Mouse (Mus musculus) midbrain, embryonic 12.5 days (tissue): ENCODE measurements around the gene Alyref. TPM values are rescaled to one million over a fixed set of nuclear protein-coding genes. Genes with fewer than 3 reads are reported as not detected.
A peak's percentile ranks its signal among the peaks of the same experiment; 100 is the strongest.

ENCODE experiments used
- ATAC-seq: fragments of 200-750 bp; cut with Nextera tagmentation; 2 replicates; pipeline ENCODE4 v1.8.0; 2017; ENCODE audit warnings: low read depth, moderate TSS enrichment, moderate library complexity; ENCODE audit not compliant: low FRiP score
- H3K27ac ChIP-seq: fragments of 300-500 bp; sonication (generic); replicated peaks from 2 replicates; pipeline ENCODE4 v1.5.1; 2016; ENCODE audit warnings: mild to moderate bottlenecking
- H3K27me3 ChIP-seq: fragments of 300-500 bp; sonication (generic); 2 replicates; pipeline ENCODE4 v1.6.1; 2016; ENCODE audit warnings: mild to moderate bottlenecking
- H3K36me3 ChIP-seq: fragments of 300-500 bp; sonication (generic); 2 replicates; pipeline ENCODE4 v1.6.1; 2016
- H3K4me1 ChIP-seq: fragments of 300-500 bp; sonication (generic); 2 replicates; pipeline ENCODE4 v1.6.1; 2016
- H3K4me2 ChIP-seq: fragments of 300-500 bp; sonication (generic); replicated peaks from 2 replicates; pipeline ENCODE4 v1.6.1; 2016; ENCODE audit warnings: mild to moderate bottlenecking, moderate library complexity
- H3K4me3 ChIP-seq: fragments of 300-500 bp; sonication (generic); 2 replicates; pipeline ENCODE4 v1.5.1; 2016; ENCODE audit warnings: mild to moderate bottlenecking
- H3K9ac ChIP-seq: fragments of 300-500 bp; sonication (generic); replicated peaks from 2 replicates; pipeline ENCODE4 v1.6.1; 2016; ENCODE audit warnings: mild to moderate bottlenecking, moderate library complexity
- H3K9me3 ChIP-seq: fragments of 300-500 bp; sonication (generic); 2 replicates; pipeline ENCODE4 v1.6.1; 2016; ENCODE audit warnings: mild to moderate bottlenecking
- WGBS: fragments of 180-500 bp; shearing (Covaris S2); methylation state at CpG from one replicate; pipeline ENCODE4 v1.1.7; 2016; 5-methylcytosine and 5-hydroxymethylcytosine counted together
- polyA plus RNA-seq: library from polyadenylated mRNA; unstranded; fragments of >200 nt; fragmentation: Nextera tagmentation; extraction: Ambion mirVana; gene quantifications from 2 replicates; pipeline ENCODE4 v1.2.1, GENCODE M21; 2016

The Alyref gene
- polyA plus RNA-seq, 1 experiment from 2014 or later = 655 TPM

DNA sequence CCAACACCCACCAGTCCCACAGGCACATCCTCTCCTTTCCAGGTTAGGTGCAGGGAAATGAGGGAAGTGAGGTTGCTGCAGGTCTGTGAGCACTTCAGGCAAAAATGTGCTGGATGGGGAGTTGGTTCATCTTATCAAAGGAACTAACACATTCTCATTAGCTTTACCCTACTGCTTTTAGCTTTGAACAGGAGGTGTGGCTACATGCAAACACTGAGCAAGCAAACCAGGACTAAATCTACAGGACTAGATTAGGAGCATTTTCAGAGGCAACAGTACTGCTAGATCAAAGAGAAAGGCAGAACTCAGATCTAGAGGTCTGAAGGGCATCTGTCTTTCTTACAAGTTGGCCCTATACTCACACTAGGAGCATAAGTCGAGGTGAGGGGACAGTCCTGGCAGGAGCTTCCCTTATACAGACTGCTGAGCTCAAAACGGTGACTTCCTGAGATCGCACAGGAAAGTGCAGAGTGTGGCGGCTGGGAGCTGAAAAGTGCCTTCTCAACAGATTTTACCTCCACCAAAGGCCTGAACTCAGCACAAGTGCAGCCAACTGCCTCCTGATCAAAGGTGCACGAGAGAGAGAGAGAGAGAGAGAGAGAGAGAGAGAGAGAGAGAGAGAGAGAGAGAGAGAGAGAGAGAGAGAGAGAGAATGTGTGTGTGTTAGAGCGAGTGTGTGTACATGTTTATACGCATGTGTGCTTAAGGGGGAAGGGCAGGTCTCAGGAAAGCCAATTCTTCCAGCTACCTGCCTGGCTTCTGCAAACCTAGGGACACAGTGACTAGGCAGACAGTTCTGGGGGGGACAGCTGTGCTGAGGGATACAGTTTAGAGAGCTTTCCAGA, 32.9 kb upstream of the Alyref start:
- Histone ChIP-seq H3K4me2 (peak overlapping the region; percentile 96), H3K9ac (peak overlapping the region; percentile 46), H3K27ac (peak overlapping the region; percentile 10; the same call in 1 of the 2 replicates), H3K36me3 (peaks cover 20% of the 10 kb centered on the region), H3K9me3 (no peaks in the 10 kb centered on the region), H3K4me3 (peak overlapping the region; percentile 97; the same call in 1 of the 2 replicates), H3K27me3 (no peaks in the 10 kb centered on the region), H3K4me1 (peaks cover 35% of the 10 kb centered on the region)
- no peak for ATAC-seq
- WGBS = 42% methylated on average over 7 of the region's 7 CpGs

DNA sequence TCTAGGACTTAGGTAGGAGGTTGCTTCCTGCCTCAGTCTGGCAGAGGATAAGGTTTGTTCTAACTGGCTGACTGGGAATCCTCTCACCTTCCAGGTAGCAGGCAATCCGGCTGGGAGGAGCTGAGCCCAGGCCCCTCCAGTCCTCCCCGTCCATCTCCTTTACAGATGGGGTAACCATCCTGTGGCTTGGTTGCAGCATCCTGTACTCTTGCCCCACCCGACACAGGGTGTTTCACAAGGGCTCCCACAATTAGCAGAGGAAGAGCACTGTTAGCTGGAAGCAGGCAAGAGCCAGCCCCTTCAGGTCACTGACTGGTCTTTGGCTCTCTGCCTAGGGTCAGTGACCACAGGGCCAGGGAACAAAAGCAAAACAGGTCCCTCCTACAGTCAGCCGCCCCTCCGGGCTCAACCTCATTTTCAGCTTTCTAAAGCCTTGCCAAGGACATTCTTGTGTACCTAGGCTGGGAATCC, 32.3 kb upstream of the Alyref start:
- WGBS = 31% methylated on average over 5 of the region's 5 CpGs
- no peak overlapping the region for H3K4me3 ChIP-seq
- H3K4me1 ChIP-seq = peaks cover 39% of the 10 kb centered on the region

DNA sequence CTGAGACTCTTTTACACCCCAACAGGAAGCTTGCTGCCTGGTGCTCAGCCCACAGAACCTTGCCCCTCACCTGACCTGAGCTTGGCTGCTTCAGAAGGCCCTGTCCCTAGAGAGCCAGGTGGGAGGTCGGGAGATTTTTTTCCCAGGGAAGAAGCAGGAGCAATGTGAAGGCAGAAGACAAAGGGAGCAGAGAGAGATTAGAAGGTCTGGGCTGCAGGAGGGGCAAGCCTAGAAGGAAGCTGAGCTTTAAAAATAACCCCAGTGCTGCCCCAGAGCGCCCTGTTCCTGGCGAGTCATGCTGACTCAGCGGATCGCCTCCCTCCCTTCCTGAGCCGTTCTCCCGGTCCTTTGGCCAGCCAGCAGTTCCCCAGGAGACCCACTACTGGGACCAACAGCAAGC, 31.7 kb upstream of the Alyref start:
- peak overlapping the region; percentile 17; the same call in 1 of the 2 replicates for H3K4me2 ChIP-seq
- 28% methylated on average over 7 of the region's 7 CpGs for WGBS
- no peaks in the 10 kb centered on the region for H3K9me3 ChIP-seq
- ATAC-seq = no peak
- H3K27ac ChIP-seq = no peak overlapping the region
- H3K9ac ChIP-seq = peak overlapping the region; percentile 46; the same call in 1 of the 2 replicates
- peaks cover 20% of the 10 kb centered on the region for H3K36me3 ChIP-seq
- 0 out of 2 replicates have a peak overlapping the region, but pooled peaks have one; percentile 4 for H3K4me3 ChIP-seq
- peaks cover 43% of the 10 kb centered on the region for H3K4me1 ChIP-seq
- no peaks in the 10 kb centered on the region for H3K27me3 ChIP-seq

More for the DNA sequence above, 32.3 kb upstream of the Alyref start:
- H3K4me2 ChIP-seq = no peak overlapping the region
- no peaks in the 10 kb centered on the region for H3K9me3 ChIP-seq
- H3K27me3 ChIP-seq = no peaks in the 10 kb centered on the region
- peak overlapping the region; percentile 10; the same call in 1 of the 2 replicates for H3K27ac ChIP-seq
- peaks cover 20% of the 10 kb centered on the region for H3K36me3 ChIP-seq
- peak overlapping the region; percentile 46 for H3K9ac ChIP-seq
- no peak for ATAC-seq

DNA sequence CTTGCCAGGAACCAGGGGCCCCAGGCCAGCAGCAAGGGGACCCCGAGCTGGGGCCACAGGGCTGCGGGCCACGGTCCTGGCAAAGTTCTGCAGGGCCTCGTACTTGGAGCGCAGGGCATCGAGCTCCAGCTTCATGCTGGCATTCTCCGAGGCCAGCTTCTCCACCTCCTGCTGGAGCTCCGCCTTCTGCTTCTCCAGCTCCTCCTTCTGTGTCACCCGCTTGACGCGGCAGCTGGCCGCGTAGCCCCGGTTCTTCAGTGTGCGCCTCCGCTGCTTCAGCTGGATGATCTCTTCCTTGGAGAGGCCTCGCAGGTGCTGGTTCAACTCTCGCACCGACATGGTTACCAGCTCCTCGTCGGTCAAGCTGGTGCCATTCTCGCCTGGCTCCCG, 31.2 kb upstream of the Alyref start:
- Histone ChIP-seq H3K27me3 (no peaks in the 10 kb centered on the region), H3K27ac (no peak overlapping the region), H3K36me3 (peaks cover 20% of the 10 kb centered on the region), H3K9ac (peak overlapping the region; percentile 46), H3K4me3 (0 out of 2 replicates have a peak overlapping the region, but pooled peaks have one; percentile 4), H3K9me3 (no peaks in the 10 kb centered on the region), H3K4me1 (peaks cover 43% of the 10 kb centered on the region), H3K4me2 (no peak overlapping the region)
- 79% methylated on average over 23 of the region's 23 CpGs for WGBS
- ATAC-seq = no peak

DNA sequence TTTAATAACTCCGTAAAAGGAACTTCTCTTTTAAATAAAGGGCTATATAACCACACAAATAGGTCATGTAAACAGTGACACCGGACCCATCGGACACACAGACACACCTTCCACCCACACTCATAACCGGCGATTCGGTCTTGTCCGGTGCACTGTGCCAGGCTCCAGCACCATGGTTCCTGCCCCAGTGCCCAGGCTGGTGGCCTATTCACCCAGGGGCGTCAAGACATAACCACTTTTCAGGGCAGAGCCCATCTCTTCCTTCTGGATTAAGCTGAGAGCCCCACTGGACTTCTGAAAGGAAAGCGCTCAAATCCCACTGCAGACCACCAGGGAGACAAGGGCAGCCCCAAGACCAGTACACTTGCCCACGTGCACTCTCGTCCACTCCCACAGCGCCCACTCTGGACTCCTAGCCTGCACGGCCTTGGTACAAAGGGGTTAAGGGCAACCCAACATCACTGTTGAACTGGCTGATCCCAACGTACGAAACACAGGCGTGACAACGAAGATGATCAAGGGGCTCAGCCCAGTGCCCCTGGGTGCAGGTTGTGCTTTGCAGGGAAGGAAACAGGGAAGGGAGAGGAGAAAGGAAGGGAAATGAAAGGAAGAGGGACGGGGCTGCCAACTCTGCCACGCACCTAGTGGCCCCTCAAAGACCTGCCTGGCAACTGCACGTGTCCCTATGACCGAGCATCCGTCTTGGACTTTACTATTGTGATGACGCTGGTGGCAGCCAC, 30.6 kb upstream of the Alyref start:
- Histone ChIP-seq H3K4me3 (no peak overlapping the region), H3K9me3 (no peaks in the 10 kb centered on the region), H3K27me3 (no peaks in the 10 kb centered on the region), H3K9ac (no peak overlapping the region), H3K27ac (no peak overlapping the region), H3K4me2 (no peak overlapping the region), H3K36me3 (peaks cover 20% of the 10 kb centered on the region), H3K4me1 (peaks cover 49% of the 10 kb centered on the region)
- WGBS = 95% methylated on average over 23 of the region's 23 CpGs
- ATAC-seq = no peak

DNA sequence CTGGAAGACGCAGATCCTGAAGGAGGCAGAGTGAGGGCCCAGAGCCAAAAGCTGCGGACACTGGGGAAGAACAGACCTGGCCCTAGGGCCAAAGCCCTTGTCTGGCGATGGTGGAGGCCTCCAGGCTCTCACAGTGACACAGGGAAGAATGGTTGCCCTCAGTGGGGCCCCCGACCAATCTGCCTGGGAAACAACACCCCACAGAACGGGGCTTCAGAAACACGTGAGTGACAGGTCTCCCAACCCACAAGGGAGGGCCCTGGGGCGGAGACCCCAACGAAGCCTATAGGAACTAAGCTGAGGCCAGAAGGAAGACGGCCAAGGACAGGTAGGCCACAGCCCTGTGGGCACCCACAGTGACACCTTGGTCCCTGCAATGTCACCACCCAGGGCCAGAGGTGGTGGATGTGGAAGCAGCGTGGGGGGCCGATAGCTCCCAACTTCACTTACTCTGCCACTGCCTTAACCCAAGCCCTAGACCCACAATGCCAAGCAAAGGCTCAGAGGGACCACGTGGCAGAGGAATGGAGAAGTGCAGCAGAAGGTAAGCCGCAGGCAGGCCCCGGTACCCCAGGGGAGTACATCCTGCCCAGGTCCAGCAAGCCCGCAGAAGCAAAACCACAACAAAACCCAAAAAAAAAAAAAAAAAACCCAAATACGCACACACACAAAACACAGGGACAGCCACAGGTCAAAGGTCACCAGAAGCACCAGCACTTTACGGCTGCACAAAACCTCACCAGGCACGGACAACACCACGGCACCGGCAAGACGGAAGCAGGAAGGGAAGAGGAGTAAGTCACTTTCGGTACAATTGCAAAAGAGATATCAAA, 29.5 kb upstream of the Alyref start:
- H3K4me2 ChIP-seq = no peak overlapping the region
- no peak for ATAC-seq
- no peak overlapping the region for H3K27ac ChIP-seq
- no peaks in the 10 kb centered on the region for H3K9me3 ChIP-seq
- no peak overlapping the region for H3K9ac ChIP-seq
- H3K4me1 ChIP-seq = peaks cover 54% of the 10 kb centered on the region
- H3K27me3 ChIP-seq = no peaks in the 10 kb centered on the region
- 85% methylated on average over 22 of the region's 22 CpGs for WGBS
- peaks cover 20% of the 10 kb centered on the region for H3K36me3 ChIP-seq
- H3K4me3 ChIP-seq = no peak overlapping the region

DNA sequence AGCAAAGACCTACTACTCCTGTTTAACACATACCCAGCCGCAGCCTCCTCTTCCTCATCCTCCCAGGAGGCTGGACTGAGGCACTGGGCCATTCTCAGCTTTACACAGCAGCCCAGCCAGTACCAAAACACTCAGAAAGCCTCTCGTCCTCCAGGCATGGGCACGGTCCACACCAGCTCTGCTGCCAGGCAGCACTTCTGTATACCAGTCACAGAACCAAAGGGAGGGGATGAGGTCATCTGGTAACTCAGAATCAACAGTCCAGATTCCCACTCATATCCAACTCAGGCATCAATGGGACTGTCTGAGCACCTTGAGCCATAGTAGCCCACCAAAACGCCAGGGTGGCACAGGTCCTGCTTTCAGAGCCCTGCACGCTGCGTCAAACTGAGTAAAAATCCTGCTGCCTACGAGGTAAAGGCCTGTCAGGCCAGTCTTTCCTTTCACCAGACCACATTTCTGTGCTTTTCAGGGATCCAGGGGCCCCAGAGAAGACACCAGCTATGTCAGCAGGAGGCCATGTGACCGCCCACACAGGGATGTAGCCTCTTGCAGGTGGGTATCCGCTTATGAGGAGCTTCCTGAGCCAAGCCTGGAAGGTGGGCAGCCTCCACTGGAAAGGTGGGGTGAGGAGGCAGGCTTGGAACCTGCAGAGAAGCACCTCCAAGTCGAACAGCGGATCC, 28.8 kb upstream of the Alyref start:
- H3K9me3 ChIP-seq = no peaks in the 10 kb centered on the region
- no peak overlapping the region for H3K4me3 ChIP-seq
- no peaks in the 10 kb centered on the region for H3K27me3 ChIP-seq
- no peak for ATAC-seq
- H3K27ac ChIP-seq = no peak overlapping the region
- no peak overlapping the region for H3K9ac ChIP-seq
- 94% methylated on average over 11 of the region's 11 CpGs for WGBS
- H3K36me3 ChIP-seq = peaks cover 25% of the 10 kb centered on the region
- H3K4me1 ChIP-seq = peaks cover 47% of the 10 kb centered on the region
- no peak overlapping the region for H3K4me2 ChIP-seq

DNA sequence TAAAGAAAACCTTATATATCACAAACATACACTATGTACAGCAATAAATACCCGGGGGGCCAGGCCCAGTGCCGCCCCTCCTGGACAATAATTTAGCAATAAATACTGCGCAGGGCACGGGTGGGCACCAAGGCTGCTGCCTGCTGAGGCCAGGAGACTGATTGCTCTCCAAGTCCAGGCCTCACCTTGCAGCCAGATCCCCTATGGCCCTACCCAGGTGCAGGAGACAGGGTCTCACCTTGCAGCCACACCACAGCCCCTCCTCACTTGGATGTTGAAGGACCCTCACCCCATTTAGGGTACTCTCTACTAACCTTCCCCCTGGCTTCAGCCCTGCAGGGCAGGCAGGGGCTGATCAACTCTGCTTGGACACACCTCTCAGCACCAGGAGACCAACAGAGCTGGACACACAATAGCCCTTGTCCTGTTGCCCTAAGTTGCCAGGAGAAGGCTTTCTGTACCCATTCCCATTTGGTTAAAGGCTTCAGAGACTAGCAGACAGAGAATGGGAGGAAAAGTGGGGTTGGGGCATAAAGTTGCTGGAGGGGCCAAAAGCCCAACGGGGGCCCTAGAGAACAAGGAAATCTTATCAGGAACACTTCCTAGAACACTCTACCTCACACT, 27.1 kb upstream of the Alyref start, which contains the start of gene Sirt7:
Sirt7 (minus strand) TSS at position 89 of the 624 bp plus-strand sequence.
- Histone ChIP-seq H3K27ac (peak within 1 kb of the TSS; percentile 78), H3K4me3 (peak within 1 kb of the TSS; percentile 99), H3K4me1 (peaks cover 30% of the 10 kb centered on the region), H3K9me3 (no peaks in the 10 kb centered on the region), H3K27me3 (no peaks in the 10 kb centered on the region), H3K9ac (peak within 1 kb of the TSS; percentile 84), H3K36me3 (peaks cover 40% of the 10 kb centered on the region), H3K4me2 (peak within 1 kb of the TSS; percentile 100)
- peak; percentile 68 for ATAC-seq
- 27% methylated on average over 5 of the region's 5 CpGs for WGBS

DNA sequence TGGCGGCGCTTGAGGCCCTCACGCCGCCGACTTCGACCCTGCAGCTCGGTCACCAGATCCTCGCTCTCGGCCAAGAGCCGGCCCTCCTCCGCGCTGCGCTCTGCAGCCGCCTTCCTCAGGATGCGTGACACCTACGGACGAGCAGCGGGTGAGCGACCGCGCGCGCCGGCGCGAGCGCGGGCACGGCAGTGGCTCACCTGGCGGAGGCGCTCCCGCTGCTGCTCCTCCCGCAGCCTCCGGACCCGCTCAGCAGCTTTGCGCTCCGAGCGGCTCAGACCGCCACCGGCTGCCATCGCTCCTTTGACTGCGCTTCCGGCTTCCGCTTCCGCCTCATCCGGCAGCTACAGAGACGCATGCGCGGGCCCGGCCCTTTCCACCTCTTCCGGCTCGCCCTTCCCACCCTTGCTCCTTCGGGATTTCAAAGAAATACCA, 26.5 kb upstream of the Alyref start:
- Histone ChIP-seq H3K4me1 (peaks cover 25% of the 10 kb centered on the region), H3K4me2 (peak overlapping the region; percentile 100), H3K36me3 (peaks cover 46% of the 10 kb centered on the region), H3K9me3 (no peaks in the 10 kb centered on the region), H3K9ac (peak overlapping the region; percentile 84), H3K27me3 (no peaks in the 10 kb centered on the region), H3K27ac (peak overlapping the region; percentile 78), H3K4me3 (peak overlapping the region; percentile 99)
- under 1% methylated on average over 52 of the region's 53 CpGs for WGBS
- peak; percentile 81 for ATAC-seq

DNA sequence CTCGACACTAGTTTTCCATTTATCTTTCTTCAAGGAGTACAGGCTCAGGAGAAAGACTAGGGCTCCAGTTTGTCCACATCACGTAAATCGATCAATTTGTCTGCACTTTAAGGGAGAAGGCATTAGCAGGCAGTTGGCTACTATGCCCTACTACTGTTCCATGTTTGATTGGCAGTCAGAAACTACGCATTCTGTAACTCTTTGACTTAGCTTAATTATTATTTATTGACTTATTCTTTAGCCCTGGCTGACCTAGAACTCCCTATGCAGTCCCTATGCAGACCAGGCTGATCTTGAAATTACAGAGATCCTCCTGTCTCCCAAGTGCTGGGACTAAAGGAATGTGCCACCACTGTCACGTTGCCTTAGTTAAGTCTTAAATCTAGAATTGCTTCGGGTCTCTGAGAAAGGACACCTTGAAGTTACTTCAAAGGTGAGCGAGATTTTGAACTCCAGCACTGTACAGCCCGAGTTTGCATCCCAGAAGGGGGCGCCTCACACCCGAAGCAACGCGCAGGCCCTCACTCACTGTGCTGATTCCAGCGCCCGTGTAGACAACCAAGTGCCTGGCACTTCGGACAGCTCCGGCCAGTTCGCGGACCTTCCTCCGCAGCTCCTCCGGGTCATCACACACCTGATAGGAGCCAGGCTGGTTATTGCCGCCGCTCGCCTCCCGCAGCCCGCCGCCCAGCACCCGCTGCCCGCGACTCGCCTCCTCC, 26.0 kb upstream of the Alyref start:
- Histone ChIP-seq H3K9ac (peak overlapping the region; percentile 84), H3K4me3 (peak overlapping the region; percentile 99), H3K36me3 (peaks cover 44% of the 10 kb centered on the region), H3K9me3 (no peaks in the 10 kb centered on the region), H3K27me3 (no peaks in the 10 kb centered on the region), H3K4me2 (peak overlapping the region; percentile 100), H3K4me1 (peaks cover 20% of the 10 kb centered on the region), H3K27ac (peak overlapping the region; percentile 78)
- peak; percentile 42; the same call in 1 of the 2 replicates for ATAC-seq
- 13% methylated on average over 30 of the region's 30 CpGs for WGBS
